Mouse (Mus musculus): ENCODE results near the gene Cyp4x1.
"Not testable (repeated sequence)": the region's sequence is repeated elsewhere in the genome, so short reads cannot be mapped to it uniquely, and the experiment has no call there.

Cyp4x1 gene

DNA sequence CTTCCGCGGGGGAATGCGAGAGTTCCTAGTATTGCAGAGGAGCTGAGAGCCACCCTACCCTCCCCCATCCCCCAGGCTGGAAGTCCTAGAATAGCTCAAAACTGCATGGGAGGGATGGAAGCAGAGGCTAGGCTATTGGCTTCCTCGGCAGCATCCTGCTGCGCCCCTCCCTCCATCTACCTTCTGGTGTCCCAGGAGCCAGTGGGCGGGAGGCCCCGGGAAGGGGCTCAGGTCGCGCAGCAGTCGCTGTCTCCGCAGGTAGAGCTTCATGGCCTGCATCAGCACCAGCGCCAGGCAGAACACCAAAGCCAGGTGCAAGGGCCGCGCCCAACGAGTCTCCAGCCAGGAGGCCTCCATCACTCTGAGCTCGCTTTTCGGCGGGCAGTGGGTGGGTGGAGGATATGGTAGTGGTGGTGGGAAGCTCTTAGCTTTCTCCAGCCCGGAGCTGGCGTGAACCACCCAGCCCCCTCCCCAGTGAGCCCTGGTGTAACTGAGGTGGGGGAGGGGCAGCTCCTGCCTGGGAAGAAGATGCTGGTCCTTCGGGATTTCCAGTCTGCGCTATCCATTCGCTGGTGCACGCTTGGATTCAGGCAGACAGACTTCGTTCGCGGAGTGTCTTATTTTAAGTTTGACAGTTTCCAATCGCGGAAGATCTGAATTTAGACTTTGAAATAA, at the start of gene Cyp4x1:
TSS of gene Cyp4x1 (minus strand) at position 661 of the 675 bp plus-strand sequence.
- peak; percentile 80 to 81 for DNase-seq

DNA sequence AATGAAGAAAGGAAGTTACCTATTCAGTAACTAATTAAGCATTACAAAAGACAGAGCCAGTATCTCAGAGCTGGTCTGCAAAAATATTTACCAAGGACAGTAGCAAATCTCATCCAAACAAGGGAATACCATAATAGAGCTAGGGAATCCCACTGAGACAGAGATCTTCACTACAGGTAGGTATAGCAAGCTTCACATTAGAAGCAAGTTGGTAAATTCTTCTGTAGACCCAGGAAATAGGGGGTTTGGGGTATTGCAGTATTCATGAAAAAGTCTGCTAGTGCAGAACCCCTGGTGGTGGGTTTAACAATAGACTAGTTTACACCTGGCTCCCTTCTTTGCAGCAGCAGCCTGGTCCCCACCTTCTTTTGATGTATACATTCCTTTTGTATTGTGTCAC, 42.1 kb upstream of the Cyp4x1 start:
- not testable (repeated sequence) for DNase-seq

DNA sequence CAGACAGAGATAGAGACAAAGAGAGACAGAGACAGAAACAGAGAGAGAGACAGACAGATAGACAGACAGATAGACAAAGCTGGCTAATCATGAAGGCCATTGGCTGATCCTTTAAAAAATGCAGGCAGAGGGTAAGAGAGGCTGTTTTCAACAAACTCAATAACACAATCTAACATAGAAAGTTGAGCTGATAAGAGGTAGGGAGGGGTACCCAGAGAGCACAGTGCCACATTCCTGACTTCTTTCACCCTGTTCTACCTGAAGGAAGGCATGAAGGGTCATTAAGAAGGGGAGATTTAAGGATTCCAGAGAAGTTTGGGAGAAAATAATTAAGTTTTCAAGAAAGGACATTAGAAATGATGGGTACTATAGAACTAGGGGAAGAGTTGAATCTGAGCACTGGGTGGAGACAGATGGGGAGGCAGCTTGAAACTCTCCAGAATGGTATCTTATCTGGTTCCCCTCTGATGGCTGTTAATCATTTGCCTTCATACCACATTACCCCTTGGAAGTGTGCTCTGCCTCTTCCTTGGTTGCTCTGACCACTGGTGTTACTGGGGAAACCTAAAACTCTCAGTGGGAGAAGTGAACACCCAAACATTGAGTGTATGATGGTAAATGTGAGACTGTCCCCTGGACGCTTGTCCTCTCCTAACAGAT, 40.7 kb upstream of the Cyp4x1 start:
- no peak for DNase-seq

DNA sequence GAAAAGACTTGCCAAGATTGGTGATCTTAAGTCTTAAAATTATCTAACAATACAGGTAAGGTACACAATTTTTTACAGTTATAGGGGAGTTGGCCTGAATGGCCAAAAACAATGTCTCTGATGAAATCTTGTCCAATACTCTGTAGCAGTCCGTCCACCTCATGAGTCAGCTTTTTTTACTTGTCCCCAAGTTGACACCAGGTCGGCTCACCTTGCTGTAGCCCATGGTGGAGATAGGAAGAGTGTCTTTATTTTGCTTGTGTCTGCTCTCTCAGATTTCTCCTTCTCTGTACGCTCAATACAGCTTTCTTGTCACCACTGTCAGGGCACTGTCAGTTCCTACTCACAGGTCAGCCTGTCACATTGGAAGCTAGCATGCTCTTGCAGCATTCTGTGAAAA, 24.9 kb upstream of the Cyp4x1 start:
- DNase-seq, result not testable (repeated sequence)

DNA sequence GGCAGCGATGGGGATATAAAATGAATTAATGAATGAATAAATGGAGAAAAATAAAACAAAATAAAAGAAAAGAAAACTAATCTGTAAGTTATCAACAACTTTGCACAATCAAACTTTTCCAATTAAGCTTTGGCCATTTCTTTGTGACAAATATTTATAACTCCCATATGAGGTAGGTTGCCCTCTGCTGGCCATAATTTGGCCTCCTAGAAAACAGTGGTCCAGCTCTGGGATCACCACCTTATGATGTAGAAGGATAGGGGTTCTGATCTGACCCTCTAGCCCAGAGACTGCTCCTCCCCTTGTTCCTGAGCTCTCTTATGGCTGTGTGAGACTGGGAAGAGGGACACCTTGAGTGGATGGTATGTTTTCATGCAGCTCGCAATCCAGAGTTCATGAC, 20.6 kb upstream of the Cyp4x1 start:
- peak; percentile 15 to 27 for DNase-seq

DNA sequence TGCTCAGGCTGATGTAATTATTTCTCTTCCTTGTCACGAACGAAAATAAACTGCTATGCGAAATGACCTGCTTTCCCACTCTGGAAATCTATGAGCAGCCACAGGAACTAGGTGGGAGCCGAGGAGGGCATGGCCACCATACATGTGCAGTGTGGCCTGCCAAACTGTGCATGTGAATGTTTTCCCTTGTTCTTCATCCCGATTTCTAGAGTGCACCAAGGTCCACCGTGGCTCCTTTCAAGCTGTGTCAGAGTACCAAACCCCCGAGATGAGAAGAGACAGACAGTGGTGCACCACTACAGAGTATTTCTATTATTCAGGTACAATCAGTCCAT, 182 bp upstream of the Cyp4x1 start:
- peak in 1 of 2 experiments; percentile 14 for DNase-seq

DNA sequence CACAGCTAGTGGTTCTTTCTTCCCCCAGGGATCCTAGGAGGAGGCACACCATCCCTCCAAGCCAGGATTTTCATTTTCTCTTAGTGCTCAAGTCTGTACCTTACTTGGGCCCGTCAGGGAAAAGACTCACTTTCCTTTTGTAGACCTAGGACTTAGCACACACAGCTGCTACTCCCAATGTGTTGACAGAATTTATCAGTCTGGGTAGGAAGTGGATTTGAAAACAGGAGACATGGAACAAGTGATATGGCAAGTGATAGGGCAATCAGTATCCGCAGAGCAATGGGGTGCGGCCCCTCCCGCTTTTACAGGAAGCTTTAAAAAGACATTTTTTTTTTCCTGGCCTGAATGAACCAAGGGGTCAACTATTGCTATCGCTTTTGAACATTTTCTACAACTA, 996 bp downstream of the Cyp4x1 start:
- DNase-seq, result peak in 1 of 2 experiments; percentile 6

DNA sequence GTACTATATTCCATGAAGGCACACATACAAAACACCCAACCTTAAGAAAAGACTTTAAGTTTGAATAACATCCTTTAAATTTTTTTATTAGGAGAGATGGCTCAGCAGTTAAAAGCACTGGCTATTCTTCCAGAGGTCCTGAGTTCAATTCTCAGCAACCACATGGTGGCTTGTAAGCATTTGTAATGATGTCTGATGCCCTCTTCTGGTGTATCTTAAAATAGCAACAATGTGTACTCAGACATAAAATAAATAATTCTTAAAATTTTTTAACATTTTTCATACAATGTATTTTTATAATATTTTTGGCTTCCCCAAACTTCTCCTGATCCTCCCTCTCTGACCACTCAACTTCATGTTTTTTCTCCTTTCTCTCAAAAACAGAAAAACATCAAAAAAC, 9.4 kb downstream of the Cyp4x1 start:
- DNase-seq, result no peak

DNA sequence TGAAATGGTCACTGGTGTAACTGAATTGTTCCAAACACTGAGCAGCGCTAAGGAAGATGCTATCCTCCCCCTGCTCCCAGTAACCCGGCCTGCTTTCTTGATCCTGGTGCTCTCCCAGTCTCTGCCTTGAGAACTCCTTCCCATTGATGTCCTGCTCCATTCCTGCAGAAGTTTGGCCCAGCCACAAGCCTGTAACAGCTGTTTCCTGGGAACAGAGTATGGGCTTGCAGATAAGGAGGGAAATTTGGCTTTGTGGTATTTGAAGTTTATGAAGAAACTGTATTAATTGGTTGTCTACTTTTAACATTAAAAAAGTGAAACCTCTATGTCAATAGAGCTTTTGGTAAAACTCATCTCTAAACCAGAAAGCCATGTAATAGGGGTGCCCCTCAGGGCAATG, 10.6 kb downstream of the Cyp4x1 start:
- no peak for DNase-seq

DNA sequence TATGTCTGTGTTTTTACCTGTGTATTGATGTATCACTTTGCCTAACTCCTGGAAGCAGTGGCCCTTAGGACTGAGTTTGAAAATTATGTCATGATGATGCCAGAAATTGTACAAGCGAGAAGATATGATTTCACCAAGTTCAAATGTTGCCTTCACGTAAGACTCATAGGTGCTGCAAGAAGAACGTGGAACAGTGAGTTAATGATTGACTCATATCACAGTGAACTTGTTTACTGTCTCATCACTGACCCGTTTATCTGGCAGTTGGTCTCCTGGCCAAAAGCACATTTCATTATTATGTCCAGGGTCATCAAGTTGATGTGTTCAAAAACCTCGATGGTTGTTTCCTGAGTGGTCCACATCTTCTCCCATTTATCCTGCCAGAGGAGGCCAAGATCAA, 12.5 kb downstream of the Cyp4x1 start:
- DNase-seq, result no peak

DNA sequence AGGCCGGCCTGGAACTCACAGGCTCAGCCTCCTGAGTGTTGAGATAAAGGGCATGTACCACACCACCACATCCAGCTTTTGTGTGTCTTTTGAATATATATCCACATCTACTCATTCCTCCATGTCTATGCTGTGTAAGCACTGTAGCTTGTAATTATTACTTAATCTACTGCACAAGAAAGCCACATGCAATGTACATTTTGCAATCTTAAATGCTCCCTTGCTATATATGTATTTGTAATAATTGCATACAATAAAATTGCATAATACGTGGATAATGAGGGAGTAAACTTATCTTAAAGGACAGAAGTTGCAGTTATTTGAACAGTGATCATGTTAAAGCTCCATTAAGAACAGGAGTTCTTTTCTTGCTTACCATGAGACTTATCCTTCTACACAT, 12.9 kb downstream of the Cyp4x1 start:
- no peak for DNase-seq

DNA sequence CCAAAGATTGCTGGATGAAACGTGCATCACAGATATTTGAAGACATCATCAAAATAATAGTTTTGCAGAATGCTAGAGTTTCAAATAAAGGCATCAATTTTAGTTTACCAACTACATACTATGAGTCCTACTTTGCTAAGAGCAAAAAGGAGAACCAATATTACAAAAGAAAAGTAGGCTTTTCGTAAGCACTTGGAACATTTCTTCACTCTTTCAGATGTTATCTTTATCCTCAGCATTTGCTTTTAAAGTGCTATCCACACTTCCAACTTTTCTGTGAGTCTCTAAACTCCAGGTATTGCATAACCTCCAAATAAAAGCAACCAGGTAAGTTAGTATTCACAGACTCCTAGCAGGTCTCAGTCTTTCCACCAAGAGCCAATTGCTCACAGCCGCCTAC, 14.4 kb downstream of the Cyp4x1 start:
- DNase-seq, result no peak

DNA sequence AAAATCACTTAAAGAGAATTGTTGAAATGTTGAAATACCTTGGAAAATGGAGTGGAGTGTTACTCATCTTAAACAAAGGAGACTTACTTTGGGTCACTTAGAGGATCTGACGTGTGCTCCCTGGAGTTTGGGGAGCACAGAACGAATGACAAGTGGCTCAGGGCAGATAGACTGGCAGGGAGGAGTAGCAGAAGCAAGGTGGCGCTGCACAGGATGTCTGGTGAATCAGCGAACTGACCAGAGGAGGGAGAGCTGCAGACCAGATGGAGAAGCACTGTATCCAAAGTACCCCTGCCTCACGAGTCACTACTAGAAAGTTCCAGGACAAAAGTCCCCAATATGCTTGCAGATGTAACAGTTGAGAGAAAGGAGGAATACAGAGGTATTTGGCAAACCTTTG, 20.8 kb downstream of the Cyp4x1 start:
- no peak for DNase-seq

DNA sequence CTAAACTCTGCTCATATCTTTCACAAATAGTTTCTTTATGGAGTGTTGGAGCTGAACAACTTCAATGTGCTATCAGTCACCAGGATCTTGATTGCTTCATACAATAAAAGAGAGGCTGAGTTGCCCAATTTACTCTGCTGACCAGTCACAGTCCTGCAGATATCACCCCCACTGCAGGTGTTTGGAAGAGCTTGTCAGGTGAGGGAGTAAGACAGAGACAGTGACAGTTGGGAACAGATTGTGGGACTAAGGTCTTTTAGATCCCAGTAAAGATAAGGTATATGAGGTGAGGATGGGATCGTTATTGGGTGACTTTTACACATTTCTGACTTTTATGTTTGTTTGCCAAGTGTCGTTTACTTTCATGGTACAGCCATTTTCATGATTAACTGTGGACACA, 22.9 kb downstream of the Cyp4x1 start:
- DNase-seq, result no peak

DNA sequence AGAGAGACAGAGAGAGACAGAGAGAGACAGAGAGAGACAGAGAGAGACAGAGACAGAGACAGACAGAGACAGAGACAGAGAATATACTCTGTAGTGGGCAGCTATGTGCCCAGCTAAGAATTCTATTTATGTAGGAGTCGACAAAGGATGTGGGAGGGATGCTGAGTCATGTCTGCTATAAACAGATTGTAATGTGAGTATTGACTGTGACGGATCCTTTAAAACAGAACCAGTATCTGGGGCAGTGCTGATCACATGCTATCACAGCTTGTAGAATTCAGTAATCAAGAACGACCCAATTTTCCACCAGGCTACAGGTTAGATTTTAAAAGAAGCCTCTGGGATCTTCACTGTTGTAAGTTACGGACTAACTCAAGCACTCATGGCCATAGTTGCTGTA, 30.6 kb downstream of the Cyp4x1 start:
- DNase-seq, result no peak

DNA sequence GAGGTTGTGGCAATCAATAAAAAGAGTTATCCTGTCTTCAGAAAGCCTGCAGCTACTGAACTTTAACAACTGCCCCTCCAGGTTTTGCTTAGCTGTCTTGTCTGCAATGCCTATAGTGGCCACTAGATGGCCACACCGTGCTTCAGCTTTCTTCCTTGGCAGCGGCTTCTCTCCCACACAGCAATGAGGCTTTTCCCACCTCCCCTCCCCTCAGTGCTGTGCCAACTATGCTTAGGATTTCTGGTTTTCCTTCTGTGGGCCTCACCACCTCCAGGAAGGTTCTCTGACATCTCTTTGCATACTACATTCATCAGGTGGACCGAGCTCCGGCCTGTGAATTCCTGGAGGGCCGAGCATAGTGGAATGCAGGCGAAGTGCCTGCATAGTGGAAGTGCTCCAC, 32.4 kb downstream of the Cyp4x1 start:
- DNase-seq, result peak; percentile 79 to 83

DNA sequence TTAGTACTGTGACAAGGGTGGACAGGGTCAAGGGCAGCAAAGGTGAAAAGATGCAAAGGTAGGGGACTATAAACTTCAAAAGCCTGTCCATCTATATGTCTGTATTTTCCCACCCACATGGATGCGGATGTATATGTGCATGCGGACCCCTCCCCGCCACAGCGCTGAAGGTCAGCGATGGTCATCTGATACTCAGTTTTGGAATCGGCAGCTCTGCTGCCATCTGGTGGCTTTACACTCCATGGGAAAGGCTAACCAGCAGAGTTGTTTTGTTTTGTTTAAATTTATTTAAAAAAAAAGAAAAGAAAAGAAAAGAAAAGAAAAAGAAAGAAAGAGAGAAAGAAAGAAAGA, 37.0 kb downstream of the Cyp4x1 start:
- peak; percentile 50 to 62 for DNase-seq

DNA sequence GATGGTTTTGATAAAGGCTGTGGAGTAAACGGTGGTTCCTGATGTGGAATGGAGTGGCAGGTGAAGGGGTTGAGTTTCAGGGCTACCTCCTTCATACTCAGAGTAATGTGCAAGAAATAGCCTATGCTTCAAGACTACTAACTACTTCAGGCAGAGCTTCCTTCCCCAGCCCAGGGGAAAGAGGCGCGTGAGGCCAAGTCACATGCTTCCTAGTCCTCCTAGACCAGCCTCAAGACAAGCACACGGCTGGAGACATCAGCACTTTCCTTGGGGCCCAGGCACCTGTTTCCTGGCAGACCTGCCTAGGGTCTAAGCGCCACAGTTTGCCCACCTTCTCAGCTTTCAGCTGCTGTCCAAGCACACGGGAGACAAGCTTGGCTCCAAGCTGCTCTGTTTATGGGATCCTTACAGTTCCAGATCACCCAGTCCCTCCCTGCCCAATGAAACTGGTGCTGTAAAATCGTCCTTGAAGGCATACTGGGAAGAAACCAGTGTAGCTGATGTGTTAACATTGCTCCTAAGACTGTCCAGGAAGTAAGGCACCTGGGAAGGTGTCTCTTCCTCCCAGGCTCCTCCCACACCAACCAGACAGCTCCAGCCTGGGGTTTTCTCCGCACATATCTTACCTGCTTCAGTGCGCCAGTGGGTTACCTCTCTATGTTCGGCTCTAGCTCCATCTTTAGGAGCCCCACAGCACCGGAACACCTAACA, 37.5 kb downstream of the Cyp4x1 start:
- no peak for DNase-seq

DNA sequence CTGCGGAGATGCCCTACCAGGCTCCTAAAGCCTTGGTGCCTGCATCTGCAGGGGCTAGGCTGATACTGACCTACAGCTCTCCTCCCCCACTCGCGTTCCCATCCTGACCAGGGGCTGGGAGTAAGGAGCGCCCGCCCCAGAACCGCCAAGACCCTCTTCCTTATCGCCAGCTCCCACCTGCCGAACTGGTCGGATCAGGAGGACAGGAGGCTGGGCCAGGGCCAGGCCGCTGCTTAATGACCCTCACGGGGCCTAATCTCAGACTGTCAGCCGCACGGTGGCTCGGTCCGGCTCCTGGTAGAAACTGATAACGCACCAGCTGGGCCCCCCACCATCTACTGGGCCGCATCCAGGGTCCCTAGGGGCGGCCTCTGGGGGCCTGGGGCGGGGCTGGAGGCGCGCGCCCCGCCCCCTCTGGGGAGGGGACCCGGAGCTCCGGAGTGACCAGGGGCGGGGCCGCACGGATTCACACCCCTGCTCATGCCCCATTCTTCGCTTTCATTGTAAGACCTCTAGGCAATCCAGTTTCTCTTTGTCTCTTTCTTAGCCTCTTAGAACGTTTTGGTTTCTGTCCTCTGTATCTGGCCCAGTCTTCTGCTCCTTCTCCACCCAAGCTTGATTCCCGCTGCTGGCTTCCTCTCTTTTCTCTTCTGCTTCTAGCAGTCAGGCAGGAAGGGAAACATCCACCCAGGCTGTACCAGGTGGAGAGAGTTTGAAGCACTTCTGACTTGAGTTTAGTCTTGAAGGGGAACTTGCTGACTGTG, 38.2 kb downstream of the Cyp4x1 start:
- DNase-seq, result peak; percentile 31 to 35

DNA sequence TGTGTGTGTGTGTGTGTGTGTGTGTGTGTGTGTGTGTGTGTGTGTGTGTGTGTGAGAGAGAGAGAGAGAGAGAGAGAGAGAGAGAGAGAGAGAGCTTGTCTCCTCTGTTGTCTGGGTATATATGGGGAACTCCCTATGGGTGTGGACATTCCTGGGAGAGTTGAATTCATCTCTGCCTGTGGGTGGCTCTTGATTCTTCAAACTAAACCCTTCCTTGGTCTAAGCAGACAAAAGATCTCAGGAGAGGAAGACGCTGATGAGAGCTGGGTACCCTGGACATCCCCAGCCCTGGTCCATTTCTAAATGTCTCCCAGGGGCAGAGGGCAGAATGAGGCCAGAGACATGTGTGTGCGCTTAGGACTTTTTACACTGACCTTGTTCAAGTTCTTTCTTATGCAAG, 40.0 kb downstream of the Cyp4x1 start:
- no peak for DNase-seq

DNA sequence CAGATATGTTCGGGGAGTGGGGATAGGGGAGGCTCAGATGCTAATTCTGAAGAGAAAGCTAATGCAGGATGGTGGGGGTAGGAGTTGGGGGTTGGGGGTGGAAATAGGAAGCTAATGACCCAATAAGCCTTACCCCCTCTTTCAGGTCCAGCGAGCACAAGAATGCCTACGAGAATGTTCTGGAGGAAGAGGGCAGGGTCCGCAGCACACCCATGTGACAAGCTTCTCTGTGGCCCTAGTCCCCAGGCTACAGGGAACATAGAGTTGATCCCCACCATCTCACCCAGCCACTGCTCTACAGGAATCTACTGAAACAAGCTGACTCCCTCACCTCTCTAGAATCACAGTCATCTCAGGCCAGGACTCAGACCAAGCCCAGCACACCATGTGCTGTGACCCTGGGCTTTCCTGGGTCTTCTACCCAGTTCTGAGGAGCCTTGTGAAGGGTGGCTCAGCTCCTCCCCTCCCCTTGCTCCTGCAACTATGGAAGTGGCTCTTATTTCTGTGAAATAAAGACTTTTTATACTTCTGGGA, 40.7 kb downstream of the Cyp4x1 start:
- DNase-seq, result no peak

DNA sequence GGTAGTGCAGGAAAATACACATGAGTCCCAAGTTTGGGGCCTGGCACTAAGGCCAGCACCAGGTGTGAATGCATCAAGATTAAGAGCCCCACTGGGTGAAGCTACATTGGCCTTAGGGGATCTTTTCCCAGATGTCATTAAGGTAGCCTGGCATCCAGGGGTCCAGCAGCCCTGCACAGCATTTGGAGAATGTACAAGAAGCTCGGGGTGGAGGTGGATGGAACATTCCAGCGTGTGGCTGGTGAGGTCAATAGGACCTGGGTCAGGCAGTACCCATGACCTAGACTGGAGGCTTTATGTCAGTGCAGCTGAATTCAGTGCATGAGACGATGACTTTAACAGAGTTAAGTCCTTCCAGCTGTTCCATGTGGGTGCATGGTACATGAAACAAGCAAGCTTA, 42.3 kb downstream of the Cyp4x1 start:
- no peak for DNase-seq

DNA sequence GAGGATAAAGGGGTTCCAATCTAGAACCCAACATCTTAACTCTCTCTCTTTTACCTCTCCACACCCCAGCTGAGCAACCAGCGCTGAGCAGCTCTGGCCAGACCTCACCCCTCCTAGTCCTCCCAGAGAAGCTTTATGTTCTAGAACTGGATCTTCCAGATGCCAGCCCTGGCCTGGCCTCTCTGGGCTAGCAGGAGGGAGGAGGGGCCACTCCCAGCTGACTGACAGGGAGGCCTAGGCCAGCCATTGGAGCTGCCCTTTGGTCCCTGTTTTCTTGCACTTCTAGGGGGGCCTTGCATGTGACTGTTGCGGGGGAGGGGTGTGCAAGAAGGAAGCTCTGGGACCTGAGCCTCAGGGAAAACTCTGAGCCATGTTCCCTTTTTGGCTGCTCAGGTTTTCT, 43.5 kb downstream of the Cyp4x1 start:
- DNase-seq, result no peak
